Mouse (Mus musculus): Measurements from ENCODE around the gene Rab9b.

Gene Rab9b

GRCm38 (mm10) chrX:136868061-136869040 is at the start of gene Rab9b:
Gene Rab9b, minus strand, starts transcription at chrX:136868755.
- DNase-seq (ENCODE audit: low read depth, low spot score) = peak; percentile 41

GRCm38 (mm10) chrX:136904369-136904768 is 35.8 kb upstream of the Rab9b start:
- DNase-seq (ENCODE audit: low read depth, low spot score) = no peak

GRCm38 (mm10) chrX:136895757-136896156 is 27.2 kb upstream of the Rab9b start:
- DNase-seq (ENCODE audit: low read depth, low spot score) = peak; percentile 22

- DNase-seq (ENCODE audit: low read depth, low spot score) = peak; percentile 52
Observed at GRCm38 (mm10) chrX:136850300-136850699, 18.3 kb downstream of the Rab9b start.

GRCm38 (mm10) chrX:136828610-136829009 is 39.9 kb downstream of the Rab9b start:
- no peak for DNase-seq (ENCODE audit: low read depth, low spot score)

GRCm38 (mm10) chrX:136825016-136825415 is 43.5 kb downstream of the Rab9b start:
- no peak for DNase-seq (ENCODE audit: low read depth, low spot score)

GRCm38 (mm10) chrX:136822371-136822770 is 46.2 kb downstream of the Rab9b start, which contains the start of gene Plp1:
Gene Plp1, plus strand, starts transcription at chrX:136822671.
- no peak for DNase-seq (ENCODE audit: low read depth, low spot score)

- DNase-seq (ENCODE audit: low read depth, low spot score) = peak; percentile 58
Observed at GRCm38 (mm10) chrX:136820250-136820649, 48.3 kb downstream of the Rab9b start.

GRCm38 (mm10) chrX:136819752-136820151 is 48.8 kb downstream of the Rab9b start:
- DNase-seq (ENCODE audit: low read depth, low spot score) = no peak

Measured in R1 (cell line).